Mouse (Mus musculus) intestine, embryonic 14.5 days (tissue): ENCODE measurements around the gene Tfb2m. TPM values are rescaled to one million over a fixed set of nuclear protein-coding genes. Genes with fewer than 3 reads are reported as not detected.
"Not testable (repeated sequence)": the region's sequence is repeated elsewhere in the genome, so short reads cannot be mapped to it uniquely, and the experiment has no call there.

Experiments
- ATAC-seq: fragments of 200-750 bp; cut with Nextera tagmentation; replicated peaks from 2 replicates; pipeline ENCODE4 v1.8.0; 2017; ENCODE audit warnings: low read depth, moderate number of reproducible peaks, moderate TSS enrichment, moderate library complexity; ENCODE audit not compliant: low FRiP score, low TSS enrichment
- DNase-seq: peaks from one replicate; pipeline ENCODE4 v3.0.0-alpha.2; 2018; ENCODE audit warnings: low spot score
- H3K27ac ChIP-seq: fragments of 300-500 bp; sonication (generic); 2 replicates; pipeline ENCODE4 v1.5.1; 2014; ENCODE audit warnings: low read depth, mild to moderate bottlenecking, control low read depth
- H3K27me3 ChIP-seq: fragments of 300-500 bp; sonication (generic); replicated peaks from 2 replicates; pipeline ENCODE4 v1.6.1; 2014; ENCODE audit warnings: low read length, control low read depth; ENCODE audit not compliant: control insufficient read depth, insufficient read depth
- H3K36me3 ChIP-seq: fragments of 300-500 bp; sonication (generic); 2 replicates; pipeline ENCODE4 v1.6.1; 2014; ENCODE audit warnings: low read length, control low read depth; ENCODE audit not compliant: control insufficient read depth, insufficient read depth
- H3K4me1 ChIP-seq: fragments of 300-500 bp; sonication (generic); replicated peaks from 2 replicates; pipeline ENCODE4 v1.6.1; 2014; ENCODE audit warnings: low read length, control low read depth, mixed read lengths; ENCODE audit not compliant: control insufficient read depth, insufficient read depth
- H3K4me2 ChIP-seq: fragments of 300-500 bp; sonication (generic); 2 replicates; pipeline ENCODE4 v1.6.1; 2014; ENCODE audit warnings: low read length
- H3K4me3 ChIP-seq: fragments of 300-500 bp; sonication (generic); 2 replicates; pipeline ENCODE4 v1.5.1; 2014; ENCODE audit warnings: low read depth, low read length, control low read depth, mixed read lengths
- H3K9ac ChIP-seq: fragments of 300-500 bp; sonication (generic); 2 replicates; pipeline ENCODE4 v1.6.1; 2014; ENCODE audit warnings: mild to moderate bottlenecking, low read length
- H3K9me3 ChIP-seq: fragments of 300-500 bp; sonication (generic); 2 replicates; pipeline ENCODE4 v1.6.1; 2016; ENCODE audit warnings: low read length, control low read depth; ENCODE audit not compliant: control insufficient read depth
- WGBS: fragments of 180-500 bp; shearing (Covaris S2); extraction: QIAGEN DNeasy Blood & Tissue Kit; methylation state at CpG from one replicate; pipeline ENCODE4 v1.1.7; 2014; 5-methylcytosine and 5-hydroxymethylcytosine counted together
- polyA plus RNA-seq: library from polyadenylated mRNA; unstranded; fragments of >200 nt; fragmentation: Nextera tagmentation; extraction: Ambion mirVana; gene quantifications from 2 replicates; pipeline ENCODE4 v1.2.1, GENCODE M21; 2014

Tfb2m gene
- 26.4 and 29.5 TPM in 2 replicates for polyA plus RNA-seq

GRCm38 (mm10) chr1:179545768-179546550 is at the start of gene Tfb2m, which contains the start of gene Cnst:
Gene Tfb2m (minus strand): TSS chr1:179546267.
Gene Cnst (plus strand): TSS chr1:179546370.
- DNase-seq (peak; percentile 99), ATAC-seq (peak; percentile 100)
- Histone ChIP-seq H3K4me2 (peak within 1 kb of the TSS; percentile 91), H3K4me1 (peaks cover 19% of the 10 kb centered on the region), H3K27ac (peak within 1 kb of the TSS; percentile 75), H3K9ac (peak within 1 kb of the TSS; percentile 64), H3K4me3 (peak within 1 kb of the TSS; percentile 69)
- H3K36me3 ChIP-seq, H3K27me3 ChIP-seq, H3K9me3 ChIP-seq: not testable (repeated sequence)
- under 1% methylated on average over 69 of the region's 69 CpGs for WGBS

GRCm38 (mm10) chr1:179592972-179593371 is 46.9 kb upstream of the Tfb2m start:
- H3K36me3 ChIP-seq: peaks cover 6% of the 10 kb centered on the region; the same call in 1 of the 2 replicates
- H3K4me1 ChIP-seq: no peaks in the 10 kb centered on the region
- no peak for DNase-seq
- no peak overlapping the region for H3K4me3 ChIP-seq
- H3K9me3 ChIP-seq: no peaks in the 10 kb centered on the region
- no peak overlapping the region for H3K9ac ChIP-seq
- H3K4me2 ChIP-seq: no peak overlapping the region
- ATAC-seq: no peak
- 79% methylated on average over 7 of the region's 7 CpGs for WGBS
- no peak overlapping the region for H3K27ac ChIP-seq
- H3K27me3 ChIP-seq: no peaks in the 10 kb centered on the region

- no peak overlapping the region for H3K4me2 ChIP-seq
- no peaks in the 10 kb centered on the region for H3K4me1 ChIP-seq
- no peaks in the 10 kb centered on the region for H3K27me3 ChIP-seq
- peaks cover 6% of the 10 kb centered on the region; the same call in 1 of the 2 replicates for H3K36me3 ChIP-seq
- no peak for DNase-seq
- H3K9me3 ChIP-seq: no peaks in the 10 kb centered on the region
- no peak for ATAC-seq
- H3K9ac ChIP-seq: no peak overlapping the region
- no peak overlapping the region for H3K4me3 ChIP-seq
- WGBS: 94% methylated on average over 2 of the region's 2 CpGs
- no peak overlapping the region for H3K27ac ChIP-seq
Measured at GRCm38 (mm10) chr1:179592143-179592542, 46.1 kb upstream of the Tfb2m start.

- no peak overlapping the region for H3K4me3 ChIP-seq
- DNase-seq (no peak), ATAC-seq (no peak)
- H3K9ac ChIP-seq: no peak overlapping the region
- no peak overlapping the region for H3K4me2 ChIP-seq
- no peak overlapping the region for H3K27ac ChIP-seq
- 81% methylated on average over 12 of the region's 12 CpGs for WGBS
- H3K27me3 ChIP-seq: no peaks in the 10 kb centered on the region
- no peaks in the 10 kb centered on the region for H3K9me3 ChIP-seq
- H3K36me3 ChIP-seq: peaks cover 6% of the 10 kb centered on the region; the same call in 1 of the 2 replicates
- H3K4me1 ChIP-seq: peaks cover 4% of the 10 kb centered on the region
Measured at GRCm38 (mm10) chr1:179591639-179592038, 45.6 kb upstream of the Tfb2m start.

GRCm38 (mm10) chr1:179588230-179588629 is 42.2 kb upstream of the Tfb2m start:
- Histone ChIP-seq H3K27me3 (no peaks in the 10 kb centered on the region), H3K9me3 (no peaks in the 10 kb centered on the region), H3K27ac (no peak overlapping the region), H3K4me2 (no peak overlapping the region), H3K9ac (no peak overlapping the region), H3K36me3 (peaks cover 4% of the 10 kb centered on the region; the same call in 1 of the 2 replicates), H3K4me1 (peaks cover 15% of the 10 kb centered on the region), H3K4me3 (no peak overlapping the region)
- ATAC-seq: no peak
- no peak for DNase-seq
- WGBS: 82% methylated on average over 4 of the region's 4 CpGs

GRCm38 (mm10) chr1:179586430-179587095 is 40.5 kb upstream of the Tfb2m start:
- Histone ChIP-seq H3K4me2 (no peak overlapping the region), H3K27ac (no peak overlapping the region), H3K9ac (no peak overlapping the region), H3K4me3 (no peak overlapping the region), H3K9me3 (no peaks in the 10 kb centered on the region), H3K4me1 (peaks cover 15% of the 10 kb centered on the region), H3K36me3 (no peaks in the 10 kb centered on the region), H3K27me3 (no peaks in the 10 kb centered on the region)
- 24% methylated on average over 3 of the region's 3 CpGs for WGBS
- DNase-seq (no peak), ATAC-seq (0 out of 2 replicates have a peak, but pooled peaks have one; percentile 12)

- H3K9ac ChIP-seq: no peak overlapping the region
- WGBS: 82% methylated on average over 9 of the region's 9 CpGs
- no peaks in the 10 kb centered on the region for H3K36me3 ChIP-seq
- H3K4me2 ChIP-seq: no peak overlapping the region
- peaks cover 15% of the 10 kb centered on the region for H3K4me1 ChIP-seq
- H3K4me3 ChIP-seq: no peak overlapping the region
- DNase-seq: no peak
- H3K27me3 ChIP-seq: no peaks in the 10 kb centered on the region
- no peak overlapping the region for H3K27ac ChIP-seq
- no peak for ATAC-seq
- no peaks in the 10 kb centered on the region for H3K9me3 ChIP-seq
Measured at GRCm38 (mm10) chr1:179585646-179586045, 39.6 kb upstream of the Tfb2m start.

GRCm38 (mm10) chr1:179584220-179584619 is 38.2 kb upstream of the Tfb2m start:
- peaks cover 15% of the 10 kb centered on the region for H3K4me1 ChIP-seq
- no peak overlapping the region for H3K4me2 ChIP-seq
- ATAC-seq: no peak
- no peak overlapping the region for H3K4me3 ChIP-seq
- H3K27me3 ChIP-seq: no peaks in the 10 kb centered on the region
- DNase-seq: no peak
- peaks cover 7% of the 10 kb centered on the region for H3K36me3 ChIP-seq
- H3K9me3 ChIP-seq: no peaks in the 10 kb centered on the region
- H3K27ac ChIP-seq: no peak overlapping the region
- 92% methylated on average over 4 of the region's 4 CpGs for WGBS
- H3K9ac ChIP-seq: no peak overlapping the region
